In genomic region chr10:39371991-39372390, GRCm38 (mm10) we compare ENCODE assay signal across 8 mouse cellular contexts. TPM values are rescaled to one million over a fixed set of nuclear protein-coding genes. Genes with fewer than 3 reads are reported as not detected.
DNase-seq lines count a peak whose midpoint lies in the region; ATAC-seq and TF ChIP-seq lines count a peak whose summit lies in the region.
"Had no signal": no experiment of that assay in that cellular context is flagged by ENCODE, and none has a peak within 500 bp of the region (broad histone marks: within the 10 kb centered on the region; RNA-seq: fewer than 3 reads in every experiment).

No protein-coding gene starts in this region.

- no peak overlapping the region for H3K4me3 ChIP-seq in kidney, postnatal 0 days (replicated peaks; ENCODE audit: low read depth, low read length)
- peak overlapping the region; percentile 97; the same call in 1 of the 2 replicates for H3K4me3 ChIP-seq in forebrain, embryonic 14.5 days (ENCODE audit: low read depth, low read length)
- H3K4me3 ChIP-seq in limb, embryonic 13.5 days = no peak overlapping the region
- peak overlapping the region; percentile 98 for H3K4me3 ChIP-seq in neural tube, embryonic 15.5 days (replicated peaks)

- DNase-seq in kidney, postnatal 0 days (ENCODE audit: low spot score) = no peak
- DNase-seq in kidney, postnatal 14 days = no peak
- no peak for DNase-seq in forebrain, embryonic 14.5 days (ENCODE audit: low spot score)
- DNase-seq in layer of hippocampus, adult 9-11 months = no peak
- DNase-seq in kidney, adult 18-20 months = no peak
- DNase-seq: kidney, adult 2 months had no signal

- no peaks in the 10 kb centered on the region for H3K27me3 ChIP-seq in kidney, postnatal 0 days (ENCODE audit: insufficient read depth, low read length)
- no peaks in the 10 kb centered on the region for H3K27me3 ChIP-seq in forebrain, embryonic 14.5 days (replicated peaks; ENCODE audit: control insufficient read depth, insufficient read depth, low read length)
- H3K27me3 ChIP-seq in limb, embryonic 13.5 days = peaks cover 5% of the 10 kb centered on the region; the same call in 1 of the 2 replicates
- no peaks in the 10 kb centered on the region for H3K27me3 ChIP-seq in neural tube, embryonic 15.5 days (replicated peaks)

- no peak for TF ChIP-seq CTCF in kidney, postnatal 0 days (IDR thresholded peaks at IDR 0.05; ENCODE audit: low read depth)

- no peak overlapping the region for H3K27ac ChIP-seq in kidney, postnatal 0 days
- H3K27ac ChIP-seq in forebrain, embryonic 14.5 days (ENCODE audit: low read depth, low read length) = no peak overlapping the region
- no peak overlapping the region for H3K27ac ChIP-seq in limb, embryonic 13.5 days
- no peak overlapping the region for H3K27ac ChIP-seq in neural tube, embryonic 15.5 days (replicated peaks)

- no peaks in the 10 kb centered on the region for H3K9me3 ChIP-seq in kidney, postnatal 0 days (replicated peaks; ENCODE audit: low read length)
- no peaks in the 10 kb centered on the region for H3K9me3 ChIP-seq in forebrain, embryonic 14.5 days (replicated peaks; ENCODE audit: control insufficient read depth, low read length)
- no peaks in the 10 kb centered on the region for H3K9me3 ChIP-seq in limb, embryonic 13.5 days
- H3K9me3 ChIP-seq in neural tube, embryonic 15.5 days (replicated peaks) = no peaks in the 10 kb centered on the region

- no peak overlapping the region for H3K9ac ChIP-seq in kidney, postnatal 0 days (ENCODE audit: low read depth, low read length)
- no peak overlapping the region; the same call in 1 of the 2 replicates for H3K9ac ChIP-seq in forebrain, embryonic 14.5 days (ENCODE audit: low read length)
- no peak overlapping the region for H3K9ac ChIP-seq in limb, embryonic 13.5 days
- no peak overlapping the region for H3K9ac ChIP-seq in neural tube, embryonic 15.5 days (replicated peaks)

- ATAC-seq in kidney, postnatal 0 days (replicated peaks; ENCODE audit: low FRiP score, low read depth) = no peak
- no peak for ATAC-seq in forebrain, embryonic 14.5 days
- ATAC-seq in limb, embryonic 13.5 days (ENCODE audit: low FRiP score, low read depth) = no peak
- no peak for ATAC-seq in neural tube, embryonic 15.5 days (ENCODE audit: low FRiP score)

- peaks cover 5% of the 10 kb centered on the region for H3K4me1 ChIP-seq in kidney, postnatal 0 days (replicated peaks; ENCODE audit: insufficient read depth, low read length)
- peaks cover 37% of the 10 kb centered on the region for H3K4me1 ChIP-seq in forebrain, embryonic 14.5 days (ENCODE audit: control insufficient read depth, insufficient read depth, low read length)
- peaks cover 48% of the 10 kb centered on the region for H3K4me1 ChIP-seq in limb, embryonic 13.5 days
- H3K4me1 ChIP-seq in neural tube, embryonic 15.5 days = peaks cover 62% of the 10 kb centered on the region

- H3K36me3 ChIP-seq in kidney, postnatal 0 days (ENCODE audit: insufficient read depth, low read length) = no peaks in the 10 kb centered on the region
- no peaks in the 10 kb centered on the region for H3K36me3 ChIP-seq in forebrain, embryonic 14.5 days (ENCODE audit: control insufficient read depth, insufficient read depth, low read length)
- H3K36me3 ChIP-seq in limb, embryonic 13.5 days = no peaks in the 10 kb centered on the region
- no peaks in the 10 kb centered on the region for H3K36me3 ChIP-seq in neural tube, embryonic 15.5 days

- 0 out of 2 replicates have a peak overlapping the region, but pooled peaks have one; percentile 95 for H3K4me2 ChIP-seq in kidney, postnatal 0 days (ENCODE audit: low read length)
- H3K4me2 ChIP-seq in forebrain, embryonic 14.5 days (ENCODE audit: low read length) = peak overlapping the region; percentile 82
- peak overlapping the region; percentile 79 for H3K4me2 ChIP-seq in limb, embryonic 13.5 days (replicated peaks)
- H3K4me2 ChIP-seq in neural tube, embryonic 15.5 days = peak overlapping the region; percentile 77

- WGBS in kidney, postnatal 0 days = 80% methylated on average over 5 of the region's 5 CpGs
- 83% methylated on average over 5 of the region's 5 CpGs for WGBS in forebrain, embryonic 14.5 days
- 79% methylated on average over 5 of the region's 5 CpGs for WGBS in limb, embryonic 13.5 days
- WGBS in neural tube, embryonic 15.5 days = 72% methylated on average over 5 of the region's 5 CpGs

RNA-seq across cellular contexts. Expression of gene Fyn, which starts 3.3 kb away (rescaled TPM):
- polyA plus RNA-seq in kidney, postnatal 0 days (2015; fragmentation: Nextera tagmentation; extraction: Ambion mirVana) = 23.7 and 27.8 TPM in 2 replicates
- polyA plus RNA-seq in forebrain, embryonic 14.5 days (2014; fragmentation: Nextera tagmentation; extraction: Ambion mirVana) = 79.1 and 85.0 TPM in 2 replicates
- polyA plus RNA-seq in limb, embryonic 13.5 days (2015; fragmentation: Nextera tagmentation; extraction: Ambion mirVana) = 28.0 and 29.6 TPM in 2 replicates
- polyA plus RNA-seq in neural tube, embryonic 15.5 days (2015; fragmentation: Nextera tagmentation; extraction: Ambion mirVana) = 67.8 and 76.5 TPM in 2 replicates

Comparison
In these comparisons a context has a peak if more than half of its experiments do, and no peak if none do; other contexts are left out.
1. H3K4me3 ChIP-seq: peak in forebrain, embryonic 14.5 days (single experiment) and neural tube, embryonic 15.5 days (single experiment); none in kidney, postnatal 0 days (single experiment) and limb, embryonic 13.5 days (single experiment).
2. Peak in every context shown above with its lines, with median percentiles within 50 percentile points of each other: H3K4me2 ChIP-seq.